Mouse (Mus musculus) lung, embryonic 14.5 days (tissue): ENCODE measurements around the gene Gls. TPM values are rescaled to one million over a fixed set of nuclear protein-coding genes. Genes with fewer than 3 reads are reported as not detected.

Source experiments
- ATAC-seq: fragments of 200-750 bp; cut with Nextera tagmentation; 2 replicates; pipeline ENCODE4 v1.8.0; 2017; ENCODE audit warnings: mild to moderate bottlenecking, moderate TSS enrichment, moderate library complexity; ENCODE audit not compliant: insufficient read depth
- DNase-seq: peaks from one replicate; pipeline ENCODE4 v3.0.0-alpha.2; 2015
- H3K27ac ChIP-seq: fragments of 300-500 bp; sonication (generic); 2 replicates; pipeline ENCODE4 v1.5.1; 2014; ENCODE audit warnings: low read depth, mild to moderate bottlenecking, moderate library complexity
- H3K27me3 ChIP-seq: fragments of 300-500 bp; sonication (generic); 2 replicates; pipeline ENCODE4 v1.6.1; 2014; ENCODE audit warnings: low read length, control low read depth; ENCODE audit not compliant: insufficient read depth
- H3K36me3 ChIP-seq: fragments of 300-500 bp; sonication (generic); 2 replicates; pipeline ENCODE4 v1.6.1; 2014; ENCODE audit warnings: control low read depth; ENCODE audit not compliant: insufficient read depth
- H3K4me1 ChIP-seq: fragments of 300-500 bp; sonication (generic); 2 replicates; pipeline ENCODE4 v1.6.1; 2014; ENCODE audit warnings: antibody characterized with exemption, control low read depth; ENCODE audit not compliant: insufficient read depth
- H3K4me2 ChIP-seq: fragments of 300-500 bp; sonication (generic); 2 replicates; pipeline ENCODE4 v1.6.1; 2014; ENCODE audit warnings: mild to moderate bottlenecking
- H3K4me3 ChIP-seq: fragments of 300-500 bp; sonication (generic); 2 replicates; pipeline ENCODE4 v1.5.1; 2014; ENCODE audit warnings: low read depth, low read length
- H3K9ac ChIP-seq: fragments of 300-500 bp; sonication (generic); 2 replicates; pipeline ENCODE4 v1.6.1; 2014
- H3K9me3 ChIP-seq: fragments of 300-500 bp; sonication (generic); 2 replicates; pipeline ENCODE4 v1.6.1; 2016; ENCODE audit warnings: low read depth, low read length, control low read depth
- CTCF ChIP-seq: IDR thresholded peaks from 2 replicates; pipeline ENCODE4 v1.5.1; 2016; ENCODE audit warnings: antibody characterized with exemption, low read depth
- WGBS: fragments of 180-500 bp; shearing (Covaris S2); extraction: QIAGEN DNeasy Blood & Tissue Kit; methylation state at CpG from one replicate; pipeline ENCODE4 v1.1.7; 2014; 5-methylcytosine and 5-hydroxymethylcytosine counted together
- polyA plus RNA-seq: library from polyadenylated mRNA; unstranded; fragments of >200 nt; fragmentation: Nextera tagmentation; extraction: Ambion mirVana; gene quantifications from 2 replicates; pipeline ENCODE4 v1.2.1, GENCODE M21; 2014

Gls gene
- polyA plus RNA-seq, 1 experiment from 2014 or later = 34.4 TPM

GRCm38 (mm10) chr1:52182992-52183391, 50.0 kb downstream of the Gls start:
- Histone ChIP-seq H3K27ac (no peak overlapping the region), H3K27me3 (no peaks in the 10 kb centered on the region)
- WGBS = 88% methylated on average over 2 of the region's 2 CpGs

GRCm38 (mm10) chr1:52181994-52182393, 51.0 kb downstream of the Gls start:
- H3K4me3 ChIP-seq = no peak overlapping the region
- no peaks in the 10 kb centered on the region for H3K27me3 ChIP-seq
- no peaks in the 10 kb centered on the region for H3K4me1 ChIP-seq
- no peak overlapping the region for H3K27ac ChIP-seq
- DNase-seq = no peak
- TF ChIP-seq CTCF = no peak
- H3K9ac ChIP-seq = no peak overlapping the region
- no peaks in the 10 kb centered on the region for H3K36me3 ChIP-seq
- H3K4me2 ChIP-seq = no peak overlapping the region
- no peaks in the 10 kb centered on the region for H3K9me3 ChIP-seq
- ATAC-seq = no peak

More at GRCm38 (mm10) chr1:52182992-52183391, 50.0 kb downstream of the Gls start:
- no peaks in the 10 kb centered on the region for H3K9me3 ChIP-seq
- DNase-seq (no peak), ATAC-seq (no peak)
- TF ChIP-seq CTCF = no peak
- H3K36me3 ChIP-seq = no peaks in the 10 kb centered on the region; the same call in 1 of the 2 replicates
- no peak overlapping the region for H3K4me3 ChIP-seq
- no peak overlapping the region for H3K9ac ChIP-seq
- no peak overlapping the region for H3K4me2 ChIP-seq
- H3K4me1 ChIP-seq = no peaks in the 10 kb centered on the region

- Histone ChIP-seq H3K36me3 (no peaks in the 10 kb centered on the region), H3K27ac (no peak overlapping the region), H3K9me3 (no peaks in the 10 kb centered on the region), H3K27me3 (no peaks in the 10 kb centered on the region), H3K9ac (no peak overlapping the region), H3K4me2 (no peak overlapping the region), H3K4me1 (no peaks in the 10 kb centered on the region), H3K4me3 (no peak overlapping the region)
- DNase-seq (no peak), ATAC-seq (no peak)
- 93% methylated on average over 9 of the region's 9 CpGs for WGBS
- no peak for TF ChIP-seq CTCF
Observed at GRCm38 (mm10) chr1:52179939-52180568, 53.0 kb downstream of the Gls start.

- no peak for DNase-seq
- no peak for ATAC-seq
- no peaks in the 10 kb centered on the region for H3K9me3 ChIP-seq
- H3K4me2 ChIP-seq = no peak overlapping the region
- TF ChIP-seq CTCF = no peak
- no peaks in the 10 kb centered on the region for H3K4me1 ChIP-seq
- no peak overlapping the region for H3K9ac ChIP-seq
- H3K36me3 ChIP-seq = no peaks in the 10 kb centered on the region
- H3K27ac ChIP-seq = no peak overlapping the region
- WGBS = 59% methylated on average over 2 of the region's 2 CpGs
- H3K27me3 ChIP-seq = no peaks in the 10 kb centered on the region
- no peak overlapping the region for H3K4me3 ChIP-seq
Observed at GRCm38 (mm10) chr1:52176999-52177398, 56.0 kb downstream of the Gls start.

GRCm38 (mm10) chr1:52175983-52176382, 57.0 kb downstream of the Gls start:
- H3K4me2 ChIP-seq = no peak overlapping the region
- ATAC-seq (no peak), DNase-seq (no peak)
- TF ChIP-seq CTCF = no peak
- H3K4me1 ChIP-seq = no peaks in the 10 kb centered on the region
- H3K27me3 ChIP-seq = no peaks in the 10 kb centered on the region
- no peaks in the 10 kb centered on the region for H3K9me3 ChIP-seq
- H3K27ac ChIP-seq = no peak overlapping the region
- H3K4me3 ChIP-seq = no peak overlapping the region
- WGBS = 68% methylated on average over 3 of the region's 3 CpGs
- no peak overlapping the region for H3K9ac ChIP-seq
- H3K36me3 ChIP-seq = no peaks in the 10 kb centered on the region

GRCm38 (mm10) chr1:52175321-52175720, 57.7 kb downstream of the Gls start:
- Histone ChIP-seq H3K4me2 (no peak overlapping the region), H3K9me3 (no peaks in the 10 kb centered on the region), H3K4me3 (no peak overlapping the region), H3K9ac (no peak overlapping the region), H3K27ac (no peak overlapping the region), H3K4me1 (no peaks in the 10 kb centered on the region), H3K36me3 (no peaks in the 10 kb centered on the region), H3K27me3 (no peaks in the 10 kb centered on the region)
- WGBS = 66% methylated on average over 5 of the region's 5 CpGs
- ATAC-seq (no peak), DNase-seq (no peak)
- no peak for TF ChIP-seq CTCF

GRCm38 (mm10) chr1:52171271-52171670, 61.8 kb downstream of the Gls start:
- ATAC-seq (no peak), DNase-seq (no peak)
- TF ChIP-seq CTCF = no peak
- Histone ChIP-seq H3K9ac (no peak overlapping the region), H3K27me3 (no peaks in the 10 kb centered on the region), H3K4me1 (no peaks in the 10 kb centered on the region), H3K4me3 (no peak overlapping the region), H3K9me3 (no peaks in the 10 kb centered on the region), H3K36me3 (no peaks in the 10 kb centered on the region), H3K4me2 (no peak overlapping the region), H3K27ac (no peak overlapping the region)
- 36% methylated on average over 8 of the region's 8 CpGs for WGBS

- Histone ChIP-seq H3K9ac (no peak overlapping the region), H3K4me2 (no peak overlapping the region), H3K27me3 (no peaks in the 10 kb centered on the region), H3K9me3 (no peaks in the 10 kb centered on the region), H3K4me1 (no peaks in the 10 kb centered on the region), H3K27ac (no peak overlapping the region), H3K36me3 (no peaks in the 10 kb centered on the region), H3K4me3 (no peak overlapping the region)
- TF ChIP-seq CTCF = no peak
- 64% methylated on average over 7 of the region's 7 CpGs for WGBS
- DNase-seq (no peak), ATAC-seq (no peak)
Observed at GRCm38 (mm10) chr1:52170747-52171146, 62.3 kb downstream of the Gls start.
